9 mouse cellular contexts compared by ENCODE assay signal in genomic region chr11:55571144-55571543, GRCm38 (mm10). TPM values are rescaled to one million over a fixed set of nuclear protein-coding genes. Genes with fewer than 3 reads are reported as not detected.
A peak's percentile ranks its signal among the peaks of the same experiment; 100 is the strongest.
DNase-seq lines count a peak whose midpoint lies in the region; ATAC-seq and TF ChIP-seq lines count a peak whose summit lies in the region.
"Had no signal": no experiment of that assay in that cellular context is flagged by ENCODE, and none has a peak within 500 bp of the region (broad histone marks: within the 10 kb centered on the region; RNA-seq: fewer than 3 reads in every experiment).

No protein-coding gene starts in this region.

- no peaks in the 10 kb centered on the region for H3K27me3 ChIP-seq in liver, embryonic 11.5 days (replicated peaks; ENCODE audit: control insufficient read depth, insufficient read depth, low read length)
- no peaks in the 10 kb centered on the region for H3K27me3 ChIP-seq in G1E (ENCODE audit: insufficient read depth, low read length)
- H3K27me3 ChIP-seq: liver, embryonic 15.5 days; stomach, embryonic 15.5 days had no signal

- no peaks in the 10 kb centered on the region for H3K4me1 ChIP-seq in liver, embryonic 11.5 days (replicated peaks; ENCODE audit: control insufficient read depth, insufficient read depth, low read length)
- no peaks in the 10 kb centered on the region for H3K4me1 ChIP-seq in G1E (ENCODE audit: insufficient read depth, low read depth, low read length)
- H3K4me1 ChIP-seq: liver, embryonic 15.5 days; stomach, embryonic 15.5 days had no signal

- WGBS in liver, embryonic 11.5 days: 26% methylated on average over 2 of the region's 2 CpGs

- peak; percentile 32; the same call in 1 of the 2 replicates for TF ChIP-seq CTCF in G1E (IDR thresholded peaks at IDR 0.05; ENCODE audit: low read depth, low read length)

- no peak overlapping the region for H3K4me3 ChIP-seq in liver, embryonic 11.5 days (ENCODE audit: low read depth, low read length)
- no peak overlapping the region for H3K4me3 ChIP-seq in G1E (ENCODE audit: low read depth, low read length)
- H3K4me3 ChIP-seq: liver, embryonic 15.5 days; stomach, embryonic 15.5 days had no signal

- no peak for ATAC-seq in liver, embryonic 11.5 days (replicated peaks; ENCODE audit: low FRiP score)
- no peak for ATAC-seq in G1E (ENCODE audit: extremely low read depth, insufficient number of reproducible peaks, low FRiP score, poor library complexity, severe bottlenecking)

- no peaks in the 10 kb centered on the region for H3K9me3 ChIP-seq in liver, embryonic 11.5 days (ENCODE audit: control insufficient read depth, low read length)
- H3K9me3 ChIP-seq in G1E (replicated peaks): no peaks in the 10 kb centered on the region
- H3K9me3 ChIP-seq: liver, embryonic 15.5 days; stomach, embryonic 15.5 days had no signal

- peak; percentile 10 for DNase-seq in liver
- no peak for DNase-seq in liver, embryonic 11.5 days (ENCODE audit: low spot score)
- DNase-seq in G1E (ENCODE audit: low spot score): no peak
- DNase-seq in adrenal gland, adult 2 months: peak; percentile 30
- peak; percentile 54 for DNase-seq in embryo, embryonic 9.5 days (ENCODE audit: extremely low spot score)
- peak; percentile 26 to 31 for DNase-seq in left cerebral cortex, postnatal 25 days (ENCODE audit: low spot score in 2 of 2)
- no peak for DNase-seq in thymus, adult 18-20 months

- H3K9ac ChIP-seq in liver, embryonic 11.5 days (ENCODE audit: low read depth, low read length): no peak overlapping the region
- H3K9ac ChIP-seq: liver, embryonic 15.5 days; stomach, embryonic 15.5 days had no signal

- intact Hi-C loops in left cerebral cortex, postnatal 25 days (cut with DNase I): loop anchor here (5.0 kb wide), 1 partner anchor 421 kb away; no protein-coding TSS in a partner anchor

- H3K4me2 ChIP-seq in liver, embryonic 11.5 days: no peak overlapping the region
- H3K4me2 ChIP-seq: liver, embryonic 15.5 days; stomach, embryonic 15.5 days had no signal

- no peaks in the 10 kb centered on the region for H3K36me3 ChIP-seq in liver, embryonic 11.5 days (ENCODE audit: control insufficient read depth, insufficient read depth, low read length)
- no peaks in the 10 kb centered on the region for H3K36me3 ChIP-seq in G1E (replicated peaks)
- H3K36me3 ChIP-seq: liver, embryonic 15.5 days; stomach, embryonic 15.5 days had no signal

- H3K27ac ChIP-seq in liver, embryonic 11.5 days (ENCODE audit: low read depth, low read length): no peak overlapping the region
- H3K27ac ChIP-seq: liver, embryonic 15.5 days; stomach, embryonic 15.5 days had no signal

RNA-seq across cellular contexts. Expression of gene Glra1, which starts 36.9 kb away (rescaled TPM):
- not detected in 2 replicates for polyA plus RNA-seq in liver, embryonic 11.5 days (2014; fragmentation: Nextera tagmentation; extraction: Ambion mirVana)
- not detected in 2 replicates for total RNA-seq in G1E (2014; fragmentation: Nextera tagmentation)
- total RNA-seq in G1E (2017): 0.06 and 0.11 TPM in 2 replicates
- polyA plus RNA-seq in G1E (2012): not detected in 2 replicates
- not detected for total RNA-seq in adrenal gland, adult 2 months (2021)
- polyA plus RNA-seq in adrenal gland, adult 2 months (2012; rRNA removed): not detected in 2 replicates
- total RNA-seq in left cerebral cortex, postnatal 25 days (2021): 1 to 10 TPM; 1.6 to 2.0 TPM
- polyA plus RNA-seq: liver, embryonic 15.5 days; stomach, embryonic 15.5 days had no signal

Comparison
In these comparisons a context has a peak if more than half of its experiments do, and no peak if none do; other contexts are left out.
1. DNase-seq: peak in liver (single experiment), adrenal gland, adult 2 months (single experiment), embryo, embryonic 9.5 days (single experiment) and left cerebral cortex, postnatal 25 days (2 of 2); none in liver, embryonic 11.5 days (single experiment), G1E (single experiment) and thymus, adult 18-20 months (0 of 2).